Mouse (Mus musculus): Measurements from ENCODE around the gene Steap3.

GRCm38 (mm10) chr1:120259249-120259648 is 13.3 kb downstream of the Steap3 start:
- TF ChIP-seq CTCF (conservative IDR thresholded peaks at IDR 0.05; ENCODE audit: low read length) (no peak), POU5F1 (IDR thresholded peaks at IDR 0.05; ENCODE audit: borderline replicate concordance, low read length) (no peak), NANOG (IDR thresholded peaks at IDR 0.05; ENCODE audit: borderline replicate concordance, low read length) (no peak)
